Mouse (Mus musculus) cerebellum, adult 9-11 months (tissue): ENCODE results near the gene Gm10778.
"Not testable (repeated sequence)": the region's sequence is repeated elsewhere in the genome, so short reads cannot be mapped to it uniquely, and the experiment has no call there.

Experiments
- DNase-seq: peaks from one replicate; pipeline ENCODE4 v3.0.0; 2022

Gm10778 gene

GRCm38 (mm10) chr10:81628390-81628789, 20.5 kb upstream of the Gm10778 start, which contains the start of gene Ankrd24:
Ankrd24 (plus strand) TSS chr10:81628540.
- DNase-seq = peak; percentile 73

GRCm38 (mm10) chr10:81633253-81634099, 15.4 kb upstream of the Gm10778 start:
- DNase-seq = peak; percentile 88

- DNase-seq = peak; percentile 4
Observed at GRCm38 (mm10) chr10:81636338-81636737, 12.5 kb upstream of the Gm10778 start.

- DNase-seq = peak; percentile 33
Observed at GRCm38 (mm10) chr10:81638101-81638500, 10.8 kb upstream of the Gm10778 start.

- DNase-seq = peak; percentile 68
Observed at GRCm38 (mm10) chr10:81640825-81641224, 8.0 kb upstream of the Gm10778 start.

- peak; percentile 42 for DNase-seq
Observed at GRCm38 (mm10) chr10:81641566-81641965, 7.3 kb upstream of the Gm10778 start.

- peak; percentile 78 for DNase-seq
Observed at GRCm38 (mm10) chr10:81641978-81642647, 6.7 kb upstream of the Gm10778 start.

GRCm38 (mm10) chr10:81642648-81643448, 6.0 kb upstream of the Gm10778 start:
- no peak for DNase-seq

GRCm38 (mm10) chr10:81643449-81644055, 5.3 kb upstream of the Gm10778 start:
- DNase-seq = peak; percentile 99

- DNase-seq = no peak
Observed at GRCm38 (mm10) chr10:81644162-81644561, 4.7 kb upstream of the Gm10778 start.

GRCm38 (mm10) chr10:81644716-81645115, 4.1 kb upstream of the Gm10778 start:
- DNase-seq = peak; percentile 62

- peak; percentile 25 for DNase-seq
Observed at GRCm38 (mm10) chr10:81645391-81645790, 3.5 kb upstream of the Gm10778 start.

- peak; percentile 61 for DNase-seq
Observed at GRCm38 (mm10) chr10:81646015-81646555, 2.8 kb upstream of the Gm10778 start.

- DNase-seq = no peak
Observed at GRCm38 (mm10) chr10:81655178-81655577, 6.3 kb downstream of the Gm10778 start.

- no peak for DNase-seq
Observed at GRCm38 (mm10) chr10:81656174-81656573, 7.3 kb downstream of the Gm10778 start.

GRCm38 (mm10) chr10:81687114-81687513, 38.3 kb downstream of the Gm10778 start:
- DNase-seq = not testable (repeated sequence)

GRCm38 (mm10) chr10:81704531-81705301, 55.9 kb downstream of the Gm10778 start, which contains the start of gene Zfp433:
Zfp433 (plus strand) TSS chr10:81704825.
- DNase-seq = not testable (repeated sequence)
